Mouse (Mus musculus) neural tube, embryonic 14.5 days (tissue): ENCODE data around the gene Rab37. TPM values are rescaled to one million over a fixed set of nuclear protein-coding genes. Genes with fewer than 3 reads are reported as not detected.

ENCODE experiments used
- ATAC-seq: fragments of 200-750 bp; cut with Nextera tagmentation; 2 replicates; pipeline ENCODE4 v1.8.0; 2017; ENCODE audit warnings: low read depth, mild to moderate bottlenecking, moderate TSS enrichment, moderate library complexity
- H3K27ac ChIP-seq: fragments of 300-500 bp; sonication (generic); 2 replicates; pipeline ENCODE4 v1.5.1; 2014; ENCODE audit warnings: low read depth, mild to moderate bottlenecking, control low read depth, low read length, moderate library complexity, mixed read lengths
- H3K27me3 ChIP-seq: fragments of 300-500 bp; sonication (generic); 2 replicates; pipeline ENCODE4 v1.6.1; 2014; ENCODE audit warnings: low read length; ENCODE audit not compliant: control insufficient read depth, insufficient read depth
- H3K36me3 ChIP-seq: fragments of 300-500 bp; sonication (generic); 2 replicates; pipeline ENCODE4 v1.6.1; 2014; ENCODE audit warnings: low read length, mixed read lengths; ENCODE audit not compliant: control insufficient read depth, insufficient read depth
- H3K4me1 ChIP-seq: fragments of 300-500 bp; sonication (generic); 2 replicates; pipeline ENCODE4 v1.6.1; 2014; ENCODE audit warnings: low read length; ENCODE audit not compliant: control insufficient read depth, insufficient read depth
- H3K4me2 ChIP-seq: fragments of 300-500 bp; sonication (generic); 2 replicates; pipeline ENCODE4 v1.6.1; 2014; ENCODE audit warnings: mild to moderate bottlenecking, low read depth, low read length, control low read depth
- H3K4me3 ChIP-seq: fragments of 300-500 bp; sonication (generic); 2 replicates; pipeline ENCODE4 v1.5.1; 2014; ENCODE audit warnings: low read depth, low read length, control low read depth, mixed read lengths
- H3K9ac ChIP-seq: fragments of 300-500 bp; sonication (generic); replicated peaks from 2 replicates; pipeline ENCODE4 v1.6.1; 2014; ENCODE audit warnings: low read depth, mild to moderate bottlenecking, control low read depth, low read length, mixed read lengths
- H3K9me3 ChIP-seq: fragments of 300-500 bp; sonication (generic); 2 replicates; pipeline ENCODE4 v1.6.1; 2016; ENCODE audit warnings: low read length; ENCODE audit not compliant: control insufficient read depth
- WGBS: fragments of 180-500 bp; shearing (Covaris S2); extraction: QIAGEN DNeasy Blood & Tissue Kit; methylation state at CpG from one replicate; pipeline ENCODE4 v1.1.7; 2014; 5-methylcytosine and 5-hydroxymethylcytosine counted together
- polyA plus RNA-seq: library from polyadenylated mRNA; unstranded; fragments of >200 nt; fragmentation: Nextera tagmentation; extraction: Ambion mirVana; gene quantifications from 2 replicates; pipeline ENCODE4 v1.2.1, GENCODE M21; 2014

Gene Rab37
- polyA plus RNA-seq, 1 experiment from 2014 or later = 0.25 TPM

DNA sequence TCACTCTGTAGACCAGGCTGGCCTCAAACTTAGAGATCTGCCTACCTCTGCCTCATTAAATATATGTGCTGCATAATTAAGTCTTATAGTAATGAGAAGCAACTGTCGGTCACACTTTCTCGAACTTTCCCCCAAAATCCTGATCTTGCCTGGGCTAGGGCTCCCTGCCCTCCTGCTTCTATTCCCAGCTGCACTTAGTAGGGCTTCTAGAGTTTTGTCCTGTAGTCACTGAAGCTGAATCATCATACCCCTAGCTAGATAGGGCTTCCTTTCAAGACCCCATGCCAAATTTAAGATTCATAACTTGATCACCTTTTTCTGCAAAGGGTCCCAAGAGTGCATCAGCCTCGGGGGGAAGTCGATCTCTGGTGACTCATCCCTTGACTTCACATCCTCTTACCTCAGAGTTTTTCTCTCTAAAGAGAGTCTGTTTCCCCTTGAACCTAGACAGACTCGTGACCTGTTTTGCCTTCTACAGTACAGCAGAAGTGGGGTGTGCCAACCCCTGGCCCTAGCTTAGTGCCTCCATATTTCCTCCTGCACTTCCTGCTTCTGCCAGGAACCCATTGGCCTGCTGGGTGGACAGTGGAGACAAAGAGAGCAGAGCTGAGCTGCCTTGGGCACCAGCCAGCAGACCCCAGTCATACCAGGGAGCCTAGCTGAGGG lies 47.5 kb downstream of the Rab37 start:
- H3K4me2 ChIP-seq = no peak overlapping the region
- H3K4me3 ChIP-seq = no peak overlapping the region
- WGBS = 90% methylated on average over 5 of the region's 5 CpGs
- no peak overlapping the region for H3K9ac ChIP-seq
- no peak overlapping the region for H3K27ac ChIP-seq
- no peaks in the 10 kb centered on the region for H3K36me3 ChIP-seq
- ATAC-seq = no peak
- H3K27me3 ChIP-seq = no peaks in the 10 kb centered on the region
- no peaks in the 10 kb centered on the region for H3K9me3 ChIP-seq
- H3K4me1 ChIP-seq = no peaks in the 10 kb centered on the region

DNA sequence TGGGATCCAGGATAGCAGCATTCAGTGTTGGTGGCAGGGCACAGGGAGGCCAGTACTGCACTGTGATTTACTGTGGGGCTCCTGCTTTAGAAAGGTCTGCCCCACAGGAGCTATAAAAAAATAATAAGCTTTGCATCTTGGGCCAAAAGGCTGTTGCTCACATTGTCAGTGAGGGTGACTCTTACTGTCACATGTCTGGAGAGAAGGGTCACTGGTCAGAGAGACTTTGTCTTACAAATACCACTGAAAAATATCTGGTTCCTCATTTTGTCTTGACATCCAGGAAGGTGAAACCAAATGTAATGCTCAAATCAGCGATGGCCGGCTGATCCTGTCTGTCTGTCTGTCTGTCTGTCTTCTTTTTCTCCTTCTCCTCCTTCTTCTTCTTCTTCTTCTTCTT lies 50.7 kb downstream of the Rab37 start:
- Histone ChIP-seq H3K27me3 (no peaks in the 10 kb centered on the region), H3K36me3 (no peaks in the 10 kb centered on the region), H3K9me3 (no peaks in the 10 kb centered on the region), H3K4me1 (no peaks in the 10 kb centered on the region), H3K27ac (no peak overlapping the region), H3K4me3 (no peak overlapping the region), H3K4me2 (no peak overlapping the region), H3K9ac (no peak overlapping the region)
- ATAC-seq = no peak
- WGBS = 86% methylated on average over 2 of the region's 2 CpGs

DNA sequence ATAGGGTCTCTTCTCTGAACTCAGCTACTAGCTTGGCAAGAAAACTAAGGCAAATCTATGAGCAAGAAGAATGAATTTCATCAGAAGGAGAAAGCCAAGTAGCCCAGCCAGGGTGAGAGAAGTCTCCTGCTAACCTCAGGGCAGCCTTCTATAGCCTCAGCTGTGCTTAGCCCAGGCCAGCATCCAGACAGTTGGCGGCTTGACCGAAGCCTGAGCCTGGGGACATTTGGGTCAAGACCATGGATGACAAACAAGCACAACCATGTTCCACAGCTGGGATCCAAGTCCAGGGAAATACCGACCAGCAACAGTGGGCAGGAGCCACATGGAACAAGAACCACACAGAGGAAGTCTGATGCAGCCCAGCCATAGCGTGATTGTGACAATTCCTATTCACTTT lies 56.6 kb downstream of the Rab37 start:
- WGBS = 91% methylated on average over 4 of the region's 4 CpGs

DNA sequence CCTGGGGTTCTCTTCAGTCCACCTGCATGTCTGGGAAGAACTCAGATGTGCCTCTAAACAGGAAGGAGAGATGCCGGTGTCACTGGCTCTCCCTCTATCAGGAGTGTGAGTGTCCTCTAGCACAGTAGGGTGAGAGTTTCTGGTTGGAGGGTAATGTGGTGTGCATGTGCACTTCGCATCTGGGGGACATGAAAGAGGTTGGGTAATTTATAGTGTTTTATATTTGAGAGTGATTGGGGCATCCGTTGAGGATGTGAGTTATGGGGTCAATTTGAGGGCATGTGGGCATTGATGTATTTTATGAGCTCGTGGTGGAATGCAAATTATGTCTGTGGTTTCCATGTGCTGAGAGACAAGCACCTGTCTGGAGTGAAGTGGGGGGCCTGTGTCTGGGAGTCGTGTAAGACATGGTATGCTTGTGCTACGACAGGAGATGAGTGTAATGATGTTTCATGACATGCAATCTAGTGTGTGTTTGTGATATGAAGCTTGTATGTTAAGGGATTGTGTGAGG lies 59.6 kb downstream of the Rab37 start:
- H3K27ac ChIP-seq = no peak overlapping the region
- no peaks in the 10 kb centered on the region for H3K9me3 ChIP-seq
- no peaks in the 10 kb centered on the region for H3K36me3 ChIP-seq
- H3K4me3 ChIP-seq = no peak overlapping the region
- H3K4me1 ChIP-seq = peaks cover 11% of the 10 kb centered on the region; the same call in 1 of the 2 replicates
- H3K27me3 ChIP-seq = peaks cover 14% of the 10 kb centered on the region
- no peak for ATAC-seq
- no peak overlapping the region for H3K9ac ChIP-seq
- H3K4me2 ChIP-seq = no peak overlapping the region
- WGBS = 47% methylated on average over 6 of the region's 6 CpGs

More for the DNA sequence above, 56.6 kb downstream of the Rab37 start:
- no peak for ATAC-seq
- Histone ChIP-seq H3K4me3 (no peak overlapping the region), H3K27me3 (no peaks in the 10 kb centered on the region), H3K9ac (no peak overlapping the region), H3K27ac (no peak overlapping the region), H3K9me3 (no peaks in the 10 kb centered on the region), H3K36me3 (no peaks in the 10 kb centered on the region), H3K4me1 (peaks cover 6% of the 10 kb centered on the region; the same call in 1 of the 2 replicates), H3K4me2 (no peak overlapping the region)

DNA sequence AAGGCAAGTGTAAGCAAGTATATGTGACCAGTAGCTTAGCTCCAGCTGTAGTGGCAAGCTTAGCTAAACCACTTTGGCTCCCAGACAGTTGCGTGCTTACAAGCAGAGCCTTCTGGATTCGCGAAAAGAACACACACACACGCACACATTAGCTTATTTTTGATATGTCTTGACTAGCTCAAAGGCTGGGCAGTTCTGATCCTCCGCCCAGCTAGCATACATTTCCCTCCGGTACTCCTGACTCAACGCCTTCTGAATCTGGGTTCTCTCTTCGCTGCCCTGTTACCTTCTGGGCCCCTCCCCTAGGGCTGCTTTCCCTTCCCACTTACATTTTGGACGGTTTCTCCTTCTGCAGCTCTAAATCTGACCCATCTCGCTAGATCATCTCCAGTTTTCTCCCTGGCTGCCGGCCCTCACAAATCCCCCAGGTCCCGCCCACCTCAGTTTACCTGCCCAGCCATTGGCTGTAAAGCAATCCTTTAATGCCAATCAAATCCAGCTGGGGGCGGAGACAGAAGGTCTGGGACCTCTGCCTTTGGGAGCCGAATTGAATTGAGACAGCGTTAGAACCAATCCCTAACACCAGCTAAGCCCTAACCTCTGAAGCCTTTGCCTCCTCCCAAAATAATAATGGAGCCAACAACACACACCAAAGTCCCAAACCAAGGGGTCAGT lies 60.7 kb downstream of the Rab37 start:
- H3K27me3 ChIP-seq = peaks cover 14% of the 10 kb centered on the region
- 7% methylated on average over 15 of the region's 15 CpGs for WGBS
- H3K4me1 ChIP-seq = peaks cover 11% of the 10 kb centered on the region; the same call in 1 of the 2 replicates
- peak overlapping the region; percentile 44 for H3K4me2 ChIP-seq
- ATAC-seq = peak; percentile 75
- H3K4me3 ChIP-seq = peak overlapping the region; percentile 14
- H3K9ac ChIP-seq = peak overlapping the region; percentile 8; the same call in 1 of the 2 replicates
- H3K27ac ChIP-seq = no peak overlapping the region
- no peaks in the 10 kb centered on the region for H3K9me3 ChIP-seq
- no peaks in the 10 kb centered on the region for H3K36me3 ChIP-seq

DNA sequence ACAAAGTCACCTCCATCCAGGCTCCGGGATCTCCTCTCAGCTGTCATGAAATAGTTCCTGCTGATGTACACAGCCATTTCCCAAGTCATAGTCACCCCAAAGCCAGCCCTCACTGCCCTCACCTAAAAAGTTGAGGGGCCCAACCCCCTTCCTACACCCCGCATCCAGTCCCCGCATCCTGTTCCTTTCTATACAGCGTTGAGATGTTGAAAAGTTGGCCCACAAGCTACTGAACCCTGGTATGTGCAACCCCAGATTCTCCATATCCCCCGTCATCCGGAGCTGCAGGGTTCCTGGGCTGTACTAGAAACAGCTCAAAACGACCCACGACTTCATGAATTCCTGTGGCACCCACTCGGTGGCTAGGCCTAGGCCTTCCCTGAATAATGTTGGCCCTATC lies 61.9 kb downstream of the Rab37 start:
- ATAC-seq = no peak

DNA sequence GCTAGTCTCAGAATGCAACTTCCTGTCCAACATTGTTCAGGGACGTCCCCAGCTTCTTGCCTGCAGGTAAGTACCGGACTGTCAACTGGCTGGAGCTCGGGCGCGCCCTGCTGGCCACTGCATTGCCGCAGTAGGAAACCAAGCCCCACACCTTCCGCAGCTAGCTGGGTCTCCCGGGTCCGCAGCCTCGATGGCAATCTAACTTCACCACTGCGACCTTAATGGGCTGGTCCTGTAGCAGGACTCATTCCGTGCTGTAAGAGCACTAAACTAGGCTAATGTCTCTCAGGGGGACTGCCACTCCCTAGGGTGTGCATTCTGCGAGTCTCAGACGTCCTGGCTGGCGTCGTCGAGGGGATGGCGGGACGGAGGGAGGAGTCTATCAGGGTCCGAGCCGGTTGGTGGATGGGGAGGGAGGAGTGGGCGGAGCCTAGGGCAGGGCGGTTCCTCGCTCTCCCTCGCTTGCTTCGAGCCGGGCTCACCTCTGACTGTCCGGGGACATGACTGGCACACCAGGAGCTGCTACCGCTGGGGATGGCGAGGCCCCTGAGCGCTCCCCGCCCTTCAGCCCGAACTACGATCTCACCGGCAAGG lies 62.6 kb downstream of the Rab37 start:
- H3K4me2 ChIP-seq = peak overlapping the region; percentile 17
- peaks cover 14% of the 10 kb centered on the region for H3K27me3 ChIP-seq
- no peaks in the 10 kb centered on the region for H3K36me3 ChIP-seq
- WGBS = 2% methylated on average over 34 of the region's 35 CpGs
- no peak overlapping the region for H3K9ac ChIP-seq
- ATAC-seq = peak; percentile 53
- peak overlapping the region; percentile 9; the same call in 1 of the 2 replicates for H3K4me3 ChIP-seq
- no peaks in the 10 kb centered on the region for H3K9me3 ChIP-seq
- H3K27ac ChIP-seq = no peak overlapping the region
- peaks cover 11% of the 10 kb centered on the region; the same call in 1 of the 2 replicates for H3K4me1 ChIP-seq

More for the DNA sequence above, 61.9 kb downstream of the Rab37 start:
- 85% methylated on average over 9 of the region's 9 CpGs for WGBS
- H3K27me3 ChIP-seq = peaks cover 14% of the 10 kb centered on the region
- H3K27ac ChIP-seq = no peak overlapping the region
- H3K4me2 ChIP-seq = no peak overlapping the region
- peaks cover 11% of the 10 kb centered on the region; the same call in 1 of the 2 replicates for H3K4me1 ChIP-seq
- H3K9me3 ChIP-seq = no peaks in the 10 kb centered on the region
- H3K4me3 ChIP-seq = no peak overlapping the region
- H3K9ac ChIP-seq = no peak overlapping the region
- H3K36me3 ChIP-seq = no peaks in the 10 kb centered on the region

DNA sequence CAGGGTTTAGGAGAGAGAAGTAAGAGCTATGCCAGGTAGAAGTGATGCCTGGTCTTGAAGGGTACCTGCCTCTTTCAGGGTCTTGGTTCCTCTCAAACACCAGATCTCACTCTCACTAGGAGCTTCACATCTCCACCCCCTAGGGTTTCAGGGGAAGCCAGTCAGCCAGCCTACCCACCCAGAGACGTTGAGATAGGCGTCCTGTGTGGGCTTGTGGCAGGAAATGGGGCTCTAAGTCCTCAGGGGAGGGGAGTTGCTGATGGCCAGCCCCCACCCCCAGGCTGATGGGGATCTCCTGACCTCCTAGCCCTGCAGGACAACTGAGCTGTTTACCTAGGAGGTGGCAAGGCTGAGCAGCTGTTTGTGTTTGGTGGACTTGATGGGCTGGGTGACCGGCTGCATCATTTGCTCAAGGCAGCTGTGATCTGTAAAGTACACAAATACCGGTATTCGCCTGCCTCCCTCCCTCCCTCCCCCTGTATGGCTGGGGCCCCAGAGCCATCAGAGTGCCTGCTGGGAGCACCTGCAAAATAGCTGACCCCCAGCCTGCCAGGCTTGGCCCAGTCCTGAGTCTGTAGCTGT lies 63.9 kb downstream of the Rab37 start:
- Histone ChIP-seq H3K36me3 (no peaks in the 10 kb centered on the region), H3K4me2 (no peak overlapping the region), H3K4me1 (peaks cover 11% of the 10 kb centered on the region; the same call in 1 of the 2 replicates), H3K27me3 (peaks cover 14% of the 10 kb centered on the region), H3K9me3 (no peaks in the 10 kb centered on the region), H3K4me3 (no peak overlapping the region), H3K27ac (no peak overlapping the region), H3K9ac (no peak overlapping the region)
- ATAC-seq = no peak
- 3% methylated on average over 5 of the region's 5 CpGs for WGBS
